Mouse (Mus musculus) large intestine, adult 2 months (tissue): ENCODE data around the gene Eno2. TPM values are rescaled to one million over a fixed set of nuclear protein-coding genes. Genes with fewer than 3 reads are reported as not detected.

Experiments
- DNase-seq: peaks from one replicate; pipeline ENCODE4 v3.0.0-alpha.2; 2012; ENCODE audit warnings: low read depth, low spot score
- WGBS: fragments of 180-500 bp; shearing (Covaris S2); methylation state at CpG from one replicate; pipeline ENCODE4 v1.1.7; 2018; 5-methylcytosine and 5-hydroxymethylcytosine counted together
- polyA plus RNA-seq: library from polyadenylated mRNA; depleted of rRNA; stranded (reverse); fragments of >200 nt; gene quantifications from 2 replicates; pipeline ENCODE4 v1.2.3, GENCODE M21; 2012

The Eno2 gene
- polyA plus RNA-seq, 1 experiment = 4.2 TPM

DNA sequence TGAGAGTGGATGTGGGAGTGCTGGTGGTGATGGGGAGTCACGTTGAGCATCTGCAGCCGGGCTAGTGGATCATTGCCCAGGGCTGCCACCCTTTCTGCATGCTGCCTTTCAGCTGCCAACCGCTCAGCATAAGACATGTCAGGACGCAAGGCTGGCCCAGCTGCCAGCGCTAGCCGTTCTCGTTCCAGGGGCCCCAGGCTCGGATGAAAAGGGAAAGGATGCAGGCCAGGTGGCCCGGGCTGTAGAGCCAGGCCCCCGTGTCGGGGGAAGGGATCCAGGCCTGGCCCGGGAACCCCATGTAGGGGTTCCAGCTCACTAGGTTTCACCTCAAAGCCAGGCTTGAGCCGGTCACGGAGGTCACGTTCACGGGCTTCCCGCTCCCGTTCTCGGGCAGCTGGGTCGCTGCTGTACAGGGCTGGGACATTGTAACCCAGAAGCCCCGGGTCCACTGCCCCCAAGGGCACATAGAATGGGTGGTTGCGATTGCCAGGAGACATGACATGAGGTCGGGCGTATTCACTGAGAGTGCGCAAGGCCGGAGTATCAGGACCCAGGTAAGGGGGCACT, 24.6 kb downstream of the Eno2 start:
- DNase-seq = no peak

DNA sequence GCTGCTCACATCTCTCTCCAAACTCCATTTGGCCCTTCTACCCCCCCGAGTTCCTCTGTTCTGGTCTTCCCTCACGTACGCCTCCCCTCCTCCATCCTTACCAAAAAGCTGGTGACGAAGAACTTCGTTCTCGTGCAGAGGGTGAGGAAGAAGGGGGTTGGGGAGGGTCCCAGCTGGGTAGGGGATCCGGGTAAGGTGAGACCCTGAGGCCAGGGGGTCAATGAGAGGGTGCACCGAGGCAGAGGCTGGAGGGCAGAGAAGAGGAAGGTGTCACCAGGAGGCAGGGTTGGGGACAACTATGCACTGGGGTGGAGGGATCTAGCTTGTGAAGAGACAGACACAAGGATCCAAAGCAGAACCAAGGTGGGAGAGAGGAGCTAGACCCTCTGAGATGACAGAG, 25.8 kb downstream of the Eno2 start:
- 89% methylated on average over 8 of the region's 8 CpGs for WGBS
- DNase-seq = no peak

More for the DNA sequence above, 24.6 kb downstream of the Eno2 start:
- 74% methylated on average over 26 of the region's 26 CpGs for WGBS

DNA sequence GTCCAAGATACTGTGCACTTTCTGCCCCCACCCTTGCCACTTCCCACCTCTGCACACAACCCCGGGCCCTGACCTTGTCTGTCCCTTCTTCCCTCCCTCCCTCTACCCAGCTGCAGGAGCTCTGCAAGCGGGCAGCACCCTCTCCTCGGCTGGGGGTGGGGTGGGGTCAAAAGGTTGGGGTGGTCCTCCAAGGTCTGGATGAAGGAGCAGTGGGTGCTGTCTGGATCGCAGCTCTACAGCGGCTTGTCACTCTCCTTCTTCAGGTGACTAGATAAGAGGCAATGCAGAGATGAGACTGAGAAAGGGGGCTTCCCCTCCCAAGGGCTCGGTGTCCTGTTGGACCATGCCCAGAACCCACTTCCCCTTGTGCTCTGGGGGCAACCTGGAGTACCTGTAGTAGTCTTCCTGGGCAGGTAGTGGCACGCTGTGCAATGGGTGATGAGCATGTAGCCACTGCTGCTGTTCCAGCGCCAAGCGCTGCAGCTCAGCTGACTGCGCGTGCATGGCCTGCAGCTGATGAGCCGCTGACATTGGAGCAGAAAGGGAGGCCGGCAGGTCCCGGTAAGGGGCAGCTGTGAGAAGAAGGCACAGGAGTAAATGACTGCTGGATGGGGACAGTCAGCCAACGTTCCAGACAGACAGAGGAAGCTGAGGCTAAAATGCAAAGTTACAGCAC, 26.5 kb downstream of the Eno2 start:
- WGBS = 89% methylated on average over 15 of the region's 15 CpGs
- no peak for DNase-seq

DNA sequence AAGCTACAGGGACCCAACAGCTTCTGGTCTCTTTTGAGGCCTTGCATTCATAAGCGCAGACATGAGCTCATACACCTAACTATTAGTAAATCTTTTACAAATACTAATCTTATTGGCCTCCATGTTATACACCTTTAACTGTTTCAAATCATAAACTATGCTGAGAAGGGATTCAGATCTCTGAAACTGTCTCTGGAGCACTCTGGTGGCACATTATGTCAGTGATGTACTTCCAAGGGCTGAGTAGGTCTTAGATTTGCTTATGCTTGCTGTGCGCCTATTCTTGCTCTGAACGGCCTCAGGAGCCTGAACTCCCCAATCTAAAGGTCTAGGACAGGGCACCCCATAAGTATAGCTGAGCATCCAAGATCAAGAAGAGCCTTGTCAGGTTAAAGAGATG, 27.6 kb downstream of the Eno2 start:
- 64% methylated on average over 3 of the region's 3 CpGs for WGBS
- no peak for DNase-seq

DNA sequence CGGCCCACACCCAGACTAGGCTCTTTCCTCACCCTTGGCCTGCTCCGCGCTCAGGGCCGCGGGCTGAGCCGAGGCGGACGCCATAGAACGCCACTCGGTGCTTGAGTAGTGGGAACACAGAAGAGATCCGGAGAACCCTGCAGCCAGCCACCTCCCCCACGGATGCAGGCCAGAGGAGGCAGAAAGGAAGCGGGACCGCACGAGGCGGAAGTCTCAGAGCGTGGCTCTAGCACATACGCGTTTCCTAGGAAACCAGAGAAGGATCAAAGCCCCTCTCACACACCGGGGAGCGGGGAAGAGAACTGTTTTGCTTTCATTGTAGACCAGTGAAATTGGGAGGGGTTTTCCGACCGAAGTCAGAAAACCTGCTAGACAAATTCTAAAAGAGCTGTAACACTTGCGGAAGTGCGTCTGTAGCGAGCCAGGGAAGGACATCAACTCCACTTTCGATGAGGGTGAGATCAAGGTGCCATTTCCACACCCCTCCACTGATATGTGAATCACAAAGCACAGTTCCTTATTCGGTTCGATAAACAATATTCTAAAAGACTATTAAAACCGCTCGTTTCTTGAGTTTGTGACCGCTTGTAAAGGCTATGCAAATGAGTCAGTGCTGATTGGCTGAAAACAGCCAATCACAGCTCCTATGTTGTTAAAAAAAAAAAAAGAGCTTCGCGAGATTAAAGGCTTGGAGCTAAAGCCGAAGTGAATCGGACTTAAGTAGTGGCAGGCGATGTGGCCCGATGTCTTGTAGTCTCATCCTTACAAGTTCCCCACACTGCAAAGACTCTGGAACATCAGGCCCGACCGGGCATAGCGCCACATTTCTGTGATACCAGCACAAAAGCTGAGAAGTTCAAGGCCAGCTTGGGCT, 28.3 kb downstream of the Eno2 start, which contains the start of gene Grcc10:
Gene Grcc10, minus strand, starts transcription at position 487 of the 874 bp plus-strand sequence.
- no peak for DNase-seq

DNA sequence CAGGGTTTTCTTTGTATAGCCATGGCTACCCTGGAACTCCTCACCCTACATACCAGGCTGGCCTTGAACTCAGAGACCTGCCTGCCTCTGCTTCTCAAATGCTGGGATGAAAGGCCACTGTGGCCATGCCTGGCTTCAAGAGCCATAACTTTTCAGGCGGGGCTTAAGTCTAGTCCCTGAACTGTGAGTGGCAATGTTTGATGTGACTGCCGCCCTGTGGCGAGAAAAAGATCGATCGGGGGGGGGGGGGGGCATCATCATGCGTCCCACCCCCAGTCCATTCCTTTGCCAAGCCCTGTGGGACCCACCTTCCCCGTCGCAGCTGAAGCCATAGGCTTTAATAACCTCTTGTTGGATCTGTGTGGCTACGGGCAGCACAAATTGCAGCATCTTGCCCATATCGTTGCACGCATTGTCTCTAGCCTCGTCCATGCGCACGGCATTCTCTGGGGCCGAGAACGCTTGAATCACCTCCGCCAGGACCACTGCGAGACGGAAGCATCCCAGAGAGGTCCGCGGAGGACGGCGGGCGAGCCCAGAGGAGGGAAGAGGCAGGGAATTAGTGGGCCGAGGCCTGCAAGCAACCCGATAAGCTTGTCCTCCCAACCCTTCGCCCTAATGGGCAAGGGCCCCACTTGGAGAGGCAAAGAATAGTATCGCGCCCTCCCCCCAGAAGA, 29.1 kb downstream of the Eno2 start:
- WGBS = under 1% methylated on average over 29 of the region's 29 CpGs
- no peak for DNase-seq

More for the DNA sequence above, 28.3 kb downstream of the Eno2 start, which contains the start of gene Grcc10:
- under 1% methylated on average over 41 of the region's 41 CpGs for WGBS

DNA sequence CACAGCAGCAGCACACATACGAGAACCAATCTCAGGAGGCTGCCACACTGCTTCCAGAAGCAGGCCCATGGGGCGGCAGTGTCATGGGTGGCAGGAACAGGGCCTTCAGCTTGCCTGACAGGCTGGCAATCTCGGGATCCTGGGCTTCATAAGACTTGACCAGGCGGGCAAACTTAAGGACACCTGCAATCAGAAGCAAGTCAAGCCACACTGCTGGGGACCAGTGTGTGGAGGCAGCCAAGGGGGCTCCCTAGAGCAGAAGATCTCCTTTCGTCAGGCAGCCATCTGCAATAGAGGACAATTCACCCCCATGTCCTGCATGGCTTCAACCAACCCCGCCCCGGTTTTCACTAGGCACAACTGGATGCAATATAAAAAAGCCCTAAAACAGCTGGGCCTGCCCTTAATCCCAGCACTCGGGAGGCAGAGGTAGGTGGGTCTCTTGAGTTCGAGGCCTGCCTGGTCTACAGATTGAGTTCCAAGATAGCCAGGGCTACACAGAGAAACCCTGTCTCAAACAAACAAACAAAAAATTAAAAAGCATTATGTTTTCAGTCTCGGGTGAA, 30.2 kb downstream of the Eno2 start:
- 48% methylated on average over 10 of the region's 10 CpGs for WGBS

DNA sequence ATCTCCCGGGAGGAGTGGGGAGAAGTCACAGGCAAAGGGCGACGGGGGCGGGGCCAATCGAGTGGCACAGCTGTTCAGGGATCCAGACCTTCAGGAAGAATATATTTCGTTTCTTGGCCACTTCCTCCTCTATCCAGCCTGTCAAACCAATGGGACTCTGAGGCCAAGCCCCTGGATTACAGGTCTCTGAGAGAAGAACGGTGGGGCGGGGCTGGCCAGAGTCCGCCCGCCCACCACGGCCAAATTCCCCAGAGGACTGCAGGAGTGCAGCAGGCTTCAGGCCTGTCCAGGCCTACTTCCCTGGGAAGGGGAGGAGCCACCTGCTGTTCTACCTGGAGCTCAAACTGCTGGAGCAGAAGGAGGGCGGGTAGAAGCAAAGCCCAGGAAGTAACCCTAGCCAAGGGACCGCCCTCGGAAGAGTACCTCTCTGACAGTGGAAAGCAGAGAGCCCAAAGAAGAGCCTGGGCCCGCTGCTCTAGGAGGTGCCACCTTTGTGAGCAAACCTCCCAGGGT, 30.9 kb downstream of the Eno2 start, which contains the start of gene Ptpn6:
Gene Ptpn6, minus strand, starts transcription at position 204 of the 513 bp plus-strand sequence.
- 7% methylated on average over 15 of the region's 15 CpGs for WGBS
- DNase-seq = peak; percentile 91

More for the DNA sequence above, 30.2 kb downstream of the Eno2 start:
- DNase-seq = no peak

DNA sequence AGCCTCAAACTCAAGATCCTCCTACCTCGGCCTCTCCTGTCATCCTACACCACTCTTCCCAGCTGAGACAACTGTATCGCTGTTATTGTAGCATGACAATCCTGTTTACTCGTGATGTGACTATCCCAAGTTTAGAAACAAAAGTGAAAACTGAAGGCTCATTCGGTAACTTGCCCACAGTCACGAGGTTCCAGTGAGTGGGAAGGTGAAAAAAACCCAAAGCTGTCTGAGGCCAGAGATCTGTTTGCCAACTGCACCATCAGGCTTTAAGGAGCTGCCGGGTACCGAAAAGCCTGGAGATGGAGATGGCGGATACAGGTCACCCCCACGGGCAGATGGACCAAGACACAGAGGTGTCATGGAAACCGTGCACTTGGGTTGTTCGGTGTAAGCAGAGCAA, 32.4 kb downstream of the Eno2 start:
- 86% methylated on average over 11 of the region's 11 CpGs for WGBS
- DNase-seq = no peak

DNA sequence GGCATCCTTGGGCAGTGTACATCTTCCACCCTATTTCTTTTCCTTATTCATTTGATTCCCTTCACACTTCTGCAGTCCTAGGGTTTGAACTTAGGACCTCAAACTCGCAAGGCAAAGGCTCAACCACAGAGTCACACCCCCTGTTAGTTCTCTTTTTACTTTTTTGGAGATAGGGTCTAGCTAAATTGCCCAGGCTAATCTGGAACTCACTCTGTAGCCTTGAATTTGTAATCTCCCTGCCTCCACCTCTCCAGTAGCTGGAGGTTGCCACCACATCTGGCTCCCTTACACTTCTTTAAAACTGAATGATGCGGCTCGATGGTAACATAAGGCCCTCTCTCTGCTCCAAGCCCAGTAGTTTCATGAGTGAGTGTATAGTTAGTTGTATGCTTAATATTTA, 35.1 kb downstream of the Eno2 start:
- 88% methylated on average over 3 of the region's 3 CpGs for WGBS
- no peak for DNase-seq

DNA sequence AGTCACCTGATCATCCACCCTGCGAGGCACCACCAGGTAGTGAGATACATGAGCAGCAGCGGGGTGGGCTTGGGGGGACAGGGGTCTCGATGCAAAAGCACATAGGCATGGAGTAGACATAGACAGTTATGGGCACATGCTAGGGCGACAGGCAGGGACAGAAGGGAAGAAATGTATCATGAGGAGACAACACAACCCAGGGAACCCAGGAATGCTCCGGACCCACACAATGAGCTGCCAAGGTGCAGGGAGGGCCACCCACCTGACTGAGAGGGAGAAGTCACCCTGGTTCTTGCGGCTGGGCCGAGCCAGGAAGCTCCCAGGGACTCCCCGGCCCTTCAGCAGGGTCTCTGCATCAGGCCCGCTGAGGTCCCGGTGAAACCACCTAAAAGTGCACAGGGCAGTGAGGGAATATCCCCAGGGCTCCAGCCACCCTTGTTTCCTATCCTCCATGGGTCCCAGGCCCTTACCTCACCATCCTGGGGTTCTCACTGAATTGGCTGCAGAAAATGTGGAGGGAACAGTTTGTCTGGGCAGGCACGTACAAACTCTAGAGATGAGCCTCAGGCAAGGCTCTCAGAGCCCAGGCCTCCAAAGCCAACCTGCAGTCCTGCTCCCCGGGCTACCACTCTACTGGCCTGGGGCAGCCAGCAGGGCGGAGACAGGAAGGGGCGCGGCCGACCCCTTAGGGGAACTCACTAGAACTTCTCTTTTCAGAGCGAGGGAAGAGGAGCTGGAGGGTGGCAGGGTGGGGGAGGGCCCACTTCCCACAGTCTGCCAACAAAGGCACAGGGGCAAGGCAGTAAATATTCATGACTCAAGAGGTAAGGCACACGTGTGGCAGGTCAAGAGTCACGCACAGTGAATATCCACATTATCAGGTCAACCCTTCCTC, 36.8 kb downstream of the Eno2 start:
- DNase-seq = no peak
- WGBS = 46% methylated on average over 19 of the region's 19 CpGs

DNA sequence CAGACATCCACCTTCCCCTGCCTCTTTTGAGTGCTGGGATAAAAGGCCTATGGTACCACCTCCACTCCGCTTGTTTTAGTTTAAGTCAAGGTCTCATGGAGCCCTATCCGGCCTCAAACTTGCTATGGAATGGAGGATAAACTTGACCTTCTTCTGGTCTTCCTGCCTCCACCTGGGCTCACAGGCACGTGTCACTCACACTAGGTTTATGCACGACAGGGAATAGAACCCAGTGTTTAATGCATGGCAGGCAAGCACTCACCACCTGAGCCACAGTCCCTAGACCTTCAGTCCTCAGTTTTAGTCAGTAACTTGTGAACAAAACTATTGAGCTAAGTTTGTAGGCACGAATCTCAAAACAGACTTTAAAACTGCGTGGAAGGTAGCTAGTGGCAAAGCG, 38.4 kb downstream of the Eno2 start:
- DNase-seq = no peak
- WGBS = 87% methylated on average over 7 of the region's 7 CpGs

DNA sequence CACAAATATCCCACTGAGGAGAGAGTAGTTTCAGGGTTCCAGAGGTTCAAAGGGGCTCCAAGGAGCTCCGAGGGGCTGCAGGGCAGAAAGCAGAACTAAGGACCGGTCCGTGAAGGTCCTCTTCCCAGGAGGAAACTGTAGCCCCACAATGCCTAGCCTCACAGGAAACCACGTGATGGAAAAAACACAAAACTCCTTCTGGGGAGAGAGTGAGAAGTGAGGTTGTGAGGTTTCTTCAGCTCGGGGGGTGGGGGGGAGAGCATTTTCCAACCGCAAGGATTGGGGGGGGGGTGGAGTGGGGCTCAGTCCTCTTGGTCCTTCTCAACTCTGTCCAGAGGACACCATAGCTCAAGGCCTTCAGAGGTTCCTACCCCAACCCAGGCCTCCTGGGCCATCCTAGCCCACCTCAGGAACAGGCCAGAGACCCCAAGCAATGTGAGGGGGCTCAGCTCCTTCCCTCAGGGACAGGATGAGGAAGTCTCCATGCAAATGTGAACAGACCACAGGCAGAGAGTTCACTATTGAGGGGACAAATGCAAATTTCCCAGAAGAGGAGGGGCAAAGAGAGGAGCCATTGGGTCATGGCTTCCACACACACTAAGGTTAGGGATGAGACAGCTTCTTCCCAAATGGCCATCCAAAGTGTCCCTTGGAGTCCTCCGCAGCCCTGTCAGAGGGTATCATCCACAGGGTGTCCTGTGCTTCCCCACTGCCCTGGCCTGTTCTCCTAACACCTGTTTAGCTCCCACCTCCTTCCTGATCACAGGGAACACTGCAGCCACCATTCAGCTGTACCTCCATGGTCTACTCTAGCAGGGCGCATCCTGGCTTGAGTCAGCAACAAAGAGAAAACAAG, 39.4 kb downstream of the Eno2 start:
- no peak for DNase-seq
- 78% methylated on average over 8 of the region's 8 CpGs for whole genome bisulfite sequencing

DNA sequence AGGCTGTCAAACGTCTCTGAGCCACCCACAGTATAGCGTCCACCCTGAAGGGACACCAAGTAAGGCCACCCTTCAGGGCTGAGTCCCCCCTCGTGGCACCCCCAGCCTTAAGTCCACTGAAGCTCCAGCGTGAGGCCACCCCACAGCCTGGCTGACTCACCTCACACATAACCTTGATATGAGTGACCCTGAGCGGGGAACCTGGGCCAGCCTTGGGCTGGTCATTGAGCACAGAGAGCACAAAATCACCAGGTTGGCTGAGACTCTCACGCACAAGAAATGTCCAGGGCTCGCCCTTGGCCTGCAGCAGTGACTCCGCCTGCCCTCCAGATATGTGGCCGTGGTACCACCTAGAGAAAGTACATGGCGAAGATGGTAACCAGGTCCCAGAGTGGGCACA, 40.9 kb downstream of the Eno2 start:
- 89% methylated on average over 10 of the region's 10 CpGs for WGBS
- DNase-seq = no peak

DNA sequence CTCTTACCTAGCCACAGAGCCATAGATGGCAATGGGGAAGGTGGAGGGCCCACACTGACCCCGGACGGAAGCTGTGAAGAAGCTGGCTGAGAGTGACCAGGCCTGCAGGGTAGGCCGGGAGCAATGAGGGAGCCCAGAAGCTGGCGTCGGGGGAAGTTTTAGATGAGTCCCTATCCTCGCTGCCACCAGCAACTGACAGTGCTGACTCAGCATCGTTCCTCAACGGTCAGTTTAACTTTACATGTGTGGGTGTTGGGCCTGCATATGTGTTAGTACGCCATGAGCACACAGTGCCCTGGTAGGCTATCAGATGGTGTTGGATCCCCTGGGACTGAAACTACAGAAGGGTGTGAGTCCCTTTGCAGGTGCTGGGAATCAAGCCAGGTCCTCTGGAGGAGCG, 45.0 kb downstream of the Eno2 start:
- no peak for DNase-seq
- WGBS = 87% methylated on average over 10 of the region's 10 CpGs

DNA sequence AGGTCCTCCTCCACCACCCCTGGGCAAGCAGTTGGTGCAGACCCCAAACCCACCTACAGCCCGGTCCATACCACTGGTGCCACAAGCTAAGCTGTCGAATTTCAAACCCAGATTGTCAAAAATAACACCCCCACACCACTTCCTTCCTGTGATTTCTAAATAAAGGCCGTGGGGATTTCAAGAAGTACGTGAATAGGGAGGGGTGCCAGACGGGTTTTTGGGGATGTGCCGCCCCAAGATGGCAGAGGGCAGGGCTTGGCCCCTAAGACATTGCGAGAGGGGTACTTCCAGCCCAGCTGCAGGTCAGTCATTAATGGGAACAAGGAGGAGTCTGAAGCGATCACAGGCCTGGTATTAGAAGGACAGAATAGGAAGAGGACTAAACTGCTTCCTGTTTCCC, 45.9 kb downstream of the Eno2 start:
- DNase-seq = no peak
- 69% methylated on average over 8 of the region's 8 CpGs for WGBS

DNA sequence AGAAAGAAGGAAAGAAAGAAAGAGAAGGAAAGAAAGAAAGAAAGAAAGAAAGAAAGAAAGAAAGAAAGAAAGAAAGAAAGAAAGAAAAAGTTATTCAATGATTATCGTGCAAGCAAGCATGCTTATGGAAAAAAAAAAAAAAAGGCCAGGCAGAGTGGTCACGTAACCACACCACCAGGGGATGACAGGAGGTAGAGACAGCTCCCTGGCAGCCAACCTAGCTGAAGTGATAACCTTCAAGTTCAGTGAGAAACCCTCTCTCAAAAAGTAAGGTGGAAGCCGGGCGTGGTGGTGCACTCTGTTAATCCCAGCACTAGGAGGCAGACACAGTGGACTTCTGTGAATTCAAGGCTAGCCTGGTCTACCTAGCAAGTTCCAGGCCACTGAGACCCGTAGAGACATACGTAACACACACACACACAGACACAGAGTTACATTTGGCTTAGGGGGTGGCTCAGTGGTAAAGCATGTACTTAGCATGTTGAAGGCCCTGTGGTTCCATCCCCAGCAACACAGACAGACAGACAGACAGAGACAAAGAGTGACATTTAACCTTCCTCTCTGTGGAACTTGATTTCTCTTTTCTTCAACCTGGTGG, 46.5 kb downstream of the Eno2 start:
- DNase-seq = no peak

More for the DNA sequence above, 46.5 kb downstream of the Eno2 start:
- WGBS = 83% methylated on average over 6 of the region's 6 CpGs
